Mouse (Mus musculus): ENCODE data around the gene Naxe.

The Naxe gene

GRCm38 (mm10) chr3:88057902-88058696, at the start of gene Naxe:
TSS of gene Naxe (minus strand) at chr3:88058495.
- DNase-seq (ENCODE audit: low read depth, low spot score): peak; percentile 95

- DNase-seq (ENCODE audit: low read depth, low spot score): no peak
Observed at GRCm38 (mm10) chr3:88106126-88106525, 47.8 kb upstream of the Naxe start.

GRCm38 (mm10) chr3:88102611-88103010, 44.3 kb upstream of the Naxe start:
- no peak for DNase-seq (ENCODE audit: low read depth, low spot score)

- no peak for DNase-seq (ENCODE audit: low read depth, low spot score)
Observed at GRCm38 (mm10) chr3:88102196-88102595, 43.9 kb upstream of the Naxe start.

- DNase-seq (ENCODE audit: low read depth, low spot score): no peak
Observed at GRCm38 (mm10) chr3:88101736-88102135, 43.4 kb upstream of the Naxe start.

GRCm38 (mm10) chr3:88100251-88100650, 42.0 kb upstream of the Naxe start:
- DNase-seq (ENCODE audit: low read depth, low spot score): no peak

- no peak for DNase-seq (ENCODE audit: low read depth, low spot score)
Observed at GRCm38 (mm10) chr3:88097666-88098065, 39.4 kb upstream of the Naxe start.

- no peak for DNase-seq (ENCODE audit: low read depth, low spot score)
Observed at GRCm38 (mm10) chr3:88094126-88094525, 35.8 kb upstream of the Naxe start.

GRCm38 (mm10) chr3:88090616-88091015, 32.3 kb upstream of the Naxe start:
- DNase-seq (ENCODE audit: low read depth, low spot score): no peak

- DNase-seq (ENCODE audit: low read depth, low spot score): no peak
Observed at GRCm38 (mm10) chr3:88090106-88090505, 31.8 kb upstream of the Naxe start.

- DNase-seq (ENCODE audit: low read depth, low spot score): peak; percentile 49
Observed at GRCm38 (mm10) chr3:88087688-88088087, 29.4 kb upstream of the Naxe start.

- no peak for DNase-seq (ENCODE audit: low read depth, low spot score)
Observed at GRCm38 (mm10) chr3:88085459-88085858, 27.2 kb upstream of the Naxe start.

GRCm38 (mm10) chr3:88084001-88084400, 25.7 kb upstream of the Naxe start:
- no peak for DNase-seq (ENCODE audit: low read depth, low spot score)

GRCm38 (mm10) chr3:88082663-88083062, 24.4 kb upstream of the Naxe start:
- no peak for DNase-seq (ENCODE audit: low read depth, low spot score)

- no peak for DNase-seq (ENCODE audit: low read depth, low spot score)
Observed at GRCm38 (mm10) chr3:88082224-88082618, 23.9 kb upstream of the Naxe start.

GRCm38 (mm10) chr3:88081345-88082223, 23.3 kb upstream of the Naxe start, which contains the start of gene Iqgap3:
TSS of gene Iqgap3 (plus strand) at chr3:88081971.
- peak; percentile 89 for DNase-seq (ENCODE audit: low read depth, low spot score)

GRCm38 (mm10) chr3:88078204-88078603, 19.9 kb upstream of the Naxe start, which contains the start of gene Ttc24:
TSS of gene Ttc24 (minus strand) at chr3:88078304.
- no peak for DNase-seq (ENCODE audit: low read depth, low spot score)

- DNase-seq (ENCODE audit: low read depth, low spot score): no peak
Observed at GRCm38 (mm10) chr3:88077441-88077840, 19.1 kb upstream of the Naxe start.

- DNase-seq (ENCODE audit: low read depth, low spot score): no peak
Observed at GRCm38 (mm10) chr3:88074766-88075165, 16.5 kb upstream of the Naxe start.

- DNase-seq (ENCODE audit: low read depth, low spot score): no peak
Observed at GRCm38 (mm10) chr3:88074351-88074750, 16.1 kb upstream of the Naxe start.

- no peak for DNase-seq (ENCODE audit: low read depth, low spot score)
Observed at GRCm38 (mm10) chr3:88073631-88074030, 15.3 kb upstream of the Naxe start.

- DNase-seq (ENCODE audit: low read depth, low spot score): peak; percentile 82
Observed at GRCm38 (mm10) chr3:88071783-88072182, 13.5 kb upstream of the Naxe start.

Measured in mesoderm, embryonic 11.5 days (tissue).